Mouse (Mus musculus) kidney, adult 2 months (tissue): Measurements from ENCODE around the gene Rpp25.

ENCODE experiments used
- CTCF ChIP-seq: fragments of 200-500 bp; conservative IDR thresholded peaks from 2 replicates; pipeline ENCODE4 v1.5.1; 2011; ENCODE audit warnings: low read depth, mild to moderate bottlenecking, control low read depth, low read length, moderate library complexity, mixed read lengths; ENCODE audit not compliant: insufficient read depth, insufficient read length
- POLR2A ChIP-seq: fragments of 200-500 bp; IDR thresholded peaks from one replicate; pipeline ENCODE4 v1.6.1; 2011; ENCODE audit warnings: low read depth, low read length, control low read depth

DNA sequence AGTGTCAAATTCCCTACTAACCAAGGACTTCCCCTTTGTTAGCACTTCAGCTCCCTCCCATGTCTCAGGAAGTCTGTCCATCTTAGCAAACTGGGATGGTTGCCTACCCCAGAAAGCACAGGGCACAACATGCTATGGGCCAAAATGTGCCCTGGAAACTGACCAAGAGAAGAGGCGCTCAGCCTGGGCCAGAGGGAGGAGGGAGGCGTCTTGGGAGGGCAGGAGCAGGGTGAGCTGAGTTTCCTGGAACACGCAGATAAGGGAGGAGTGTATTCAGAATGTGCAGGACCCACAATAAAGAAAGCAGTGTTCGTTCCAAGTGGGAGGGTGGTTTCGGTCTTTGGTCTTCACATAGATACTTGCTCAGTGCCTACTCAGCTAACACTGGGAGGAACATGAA lies 43.5 kb downstream of the Rpp25 start:
- no peak for TF ChIP-seq CTCF
- no peak for TF ChIP-seq POLR2A
